Mouse (Mus musculus): ENCODE data around the gene Med13l.

The Med13l gene

DNA sequence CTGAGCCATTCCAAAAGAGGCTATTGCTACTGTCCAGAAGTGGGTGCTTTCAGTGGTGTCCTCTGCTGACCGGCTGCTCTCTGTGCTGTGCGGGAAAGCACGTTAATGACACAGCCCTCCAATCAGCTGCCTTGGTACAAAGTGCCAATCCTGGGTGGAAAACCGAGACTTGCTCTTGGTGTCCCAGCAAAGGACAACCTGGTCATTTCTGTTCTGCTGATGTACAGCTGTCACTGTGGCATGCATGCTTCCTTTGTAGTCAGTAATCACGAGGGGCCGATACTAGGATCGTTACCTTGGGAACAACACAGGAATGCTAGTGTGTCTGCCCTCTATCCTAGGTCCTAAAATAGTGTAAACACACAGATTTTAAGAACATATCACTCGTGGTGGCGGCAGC lies 142.2 kb downstream of the Med13l start:
- DNase-seq = no peak

DNA sequence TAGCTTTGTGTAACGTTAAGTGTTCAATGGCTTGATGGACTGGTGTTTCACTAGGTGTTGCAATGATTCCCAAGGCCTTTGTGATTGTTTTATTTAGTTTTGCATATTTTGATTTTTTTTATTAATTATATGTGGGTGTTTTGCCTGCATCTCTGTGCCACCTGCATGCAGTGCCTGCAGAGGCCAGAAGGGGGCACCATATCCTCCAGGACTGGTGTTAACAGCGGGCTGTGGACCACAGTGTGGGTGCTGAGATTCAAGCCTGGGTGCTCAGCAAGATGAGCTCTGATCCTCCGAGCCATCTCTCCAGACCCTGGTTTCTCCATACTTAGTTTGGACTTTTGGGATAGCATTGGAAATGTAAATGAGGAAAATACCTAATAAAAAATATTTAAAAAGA lies 143.7 kb downstream of the Med13l start:
- no peak for DNase-seq

DNA sequence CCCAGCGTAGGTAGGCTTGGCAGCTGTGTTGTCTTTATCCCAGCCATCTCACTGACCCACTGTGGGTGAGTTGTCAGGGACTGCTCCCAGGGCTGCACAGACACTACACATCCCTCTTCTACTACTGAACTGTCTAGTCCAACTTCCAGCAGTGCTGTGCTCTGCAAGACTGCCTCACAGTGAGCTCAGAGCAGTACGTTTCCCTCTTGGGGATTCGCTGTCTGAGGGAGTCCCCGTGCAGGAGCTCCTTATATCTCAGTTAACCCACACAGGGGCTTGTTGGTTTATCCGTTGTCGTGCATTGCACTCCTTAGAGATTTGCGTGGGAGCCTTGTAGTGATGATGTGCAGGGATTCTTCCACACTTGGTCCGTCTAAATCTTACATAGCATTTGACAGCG lies 144.5 kb downstream of the Med13l start:
- no peak for DNase-seq

DNA sequence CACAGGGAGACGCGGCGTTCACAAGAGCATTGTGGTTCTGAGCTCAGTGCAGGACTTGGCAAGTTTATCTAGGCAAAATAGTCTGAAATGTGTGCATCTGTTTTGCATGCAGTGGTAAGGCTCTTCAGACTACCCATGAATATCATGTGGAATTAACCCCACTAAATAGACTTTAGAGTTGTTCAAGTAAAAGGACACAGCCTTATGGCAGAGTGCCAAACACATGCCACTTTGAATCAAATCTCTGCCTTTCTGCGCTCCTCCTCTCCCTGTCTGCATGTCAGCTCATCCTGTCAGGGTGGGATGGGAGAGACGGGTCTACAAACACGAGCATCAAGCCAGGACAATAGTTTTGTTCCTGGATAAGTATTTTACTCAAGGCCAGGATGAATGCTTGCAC lies 145.5 kb downstream of the Med13l start:
- no peak for DNase-seq

DNA sequence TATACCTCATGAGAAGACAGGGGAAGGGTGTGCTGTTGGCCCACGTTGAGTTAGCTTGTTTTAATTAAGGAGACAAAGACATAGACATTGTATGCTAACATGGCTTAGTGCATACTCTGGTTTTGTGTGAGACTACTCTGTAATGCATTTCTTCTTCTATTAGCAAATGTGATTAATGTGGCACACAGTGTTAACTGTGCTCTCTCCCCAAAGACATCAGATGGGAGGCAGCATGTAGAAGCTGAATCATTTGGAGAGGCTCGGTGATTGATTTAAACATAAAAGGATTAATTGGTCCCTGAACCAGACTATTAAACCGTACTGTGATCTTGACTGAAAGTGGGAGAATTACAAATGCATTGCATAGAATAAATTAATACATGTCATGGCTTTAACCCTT lies 145.9 kb downstream of the Med13l start:
- no peak for DNase-seq

DNA sequence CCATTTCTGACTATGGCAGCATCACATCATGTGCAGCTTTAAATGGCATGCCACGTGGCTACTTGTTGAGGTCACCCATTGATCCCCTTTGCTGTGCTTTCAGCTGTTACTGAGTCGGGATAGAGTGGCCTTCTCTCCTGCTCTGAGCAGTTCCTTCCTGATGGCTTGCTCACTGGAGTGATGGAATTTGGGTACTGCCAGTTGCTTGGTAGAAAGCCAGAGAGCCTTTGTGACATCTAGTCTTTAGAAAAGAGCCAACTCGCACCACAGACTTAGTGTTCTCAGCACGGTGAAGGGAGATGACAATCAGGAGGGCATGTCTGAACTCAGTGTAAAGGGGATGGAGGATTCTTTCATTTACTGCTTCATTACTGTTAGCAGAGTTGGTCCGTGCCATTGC lies 147.0 kb downstream of the Med13l start:
- no peak for DNase-seq

DNA sequence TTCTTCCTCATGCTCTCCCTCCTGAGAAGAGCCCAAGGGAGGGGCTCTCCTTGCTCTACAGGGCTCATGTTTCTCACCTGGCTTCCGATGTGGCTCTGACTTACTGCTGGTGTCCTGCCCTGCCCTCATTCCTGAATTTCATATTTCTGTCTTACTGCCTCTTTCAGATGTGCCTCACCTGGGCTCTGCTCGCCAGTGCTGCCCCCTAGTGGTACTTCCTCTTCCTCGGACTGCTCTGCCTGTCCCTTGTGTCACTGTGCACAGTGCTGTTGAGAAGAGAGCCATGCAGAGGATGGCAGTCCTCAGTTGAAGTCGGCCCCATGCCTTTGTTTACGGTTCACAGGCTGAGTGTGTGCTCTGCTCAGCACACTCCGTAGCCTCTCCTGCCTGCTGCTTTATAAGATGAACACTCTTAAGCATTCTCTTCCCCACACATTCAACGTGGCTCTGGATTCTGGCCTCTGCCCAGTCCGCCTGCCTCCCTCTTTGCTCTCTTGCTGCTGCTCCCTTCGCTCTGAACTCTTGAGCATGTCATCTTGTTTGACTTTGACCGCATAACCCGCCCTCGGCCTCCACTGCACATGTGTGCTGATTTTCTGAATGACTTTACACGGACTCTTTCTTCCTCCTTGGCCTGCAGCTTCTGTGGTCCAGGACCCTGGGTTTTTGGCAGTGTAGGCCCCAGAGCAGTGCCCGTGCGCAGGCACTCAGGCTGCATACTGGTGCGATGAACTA lies 147.9 kb downstream of the Med13l start:
- DNase-seq = peak; percentile 48 to 83

DNA sequence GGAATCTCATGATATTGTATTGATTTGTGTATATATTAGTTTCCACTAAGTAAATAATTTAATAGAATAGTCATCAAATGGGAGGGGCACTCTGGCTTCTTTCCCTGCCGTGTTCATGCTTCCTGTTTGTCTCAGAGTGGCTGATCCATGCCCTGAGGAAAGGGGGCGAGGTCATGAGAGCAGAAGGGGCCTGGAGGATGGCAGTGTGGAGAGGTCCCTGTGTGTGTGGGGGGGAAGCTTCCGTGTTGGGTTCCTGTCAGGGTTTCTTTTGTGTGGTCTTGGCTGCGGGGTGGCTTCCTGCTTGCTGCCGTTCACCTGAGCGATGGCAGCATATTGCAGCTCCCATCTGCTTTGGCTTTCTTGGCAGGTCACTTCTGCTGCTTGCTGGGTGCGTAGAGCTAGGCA lies 149.4 kb downstream of the Med13l start:
- DNase-seq = no peak

DNA sequence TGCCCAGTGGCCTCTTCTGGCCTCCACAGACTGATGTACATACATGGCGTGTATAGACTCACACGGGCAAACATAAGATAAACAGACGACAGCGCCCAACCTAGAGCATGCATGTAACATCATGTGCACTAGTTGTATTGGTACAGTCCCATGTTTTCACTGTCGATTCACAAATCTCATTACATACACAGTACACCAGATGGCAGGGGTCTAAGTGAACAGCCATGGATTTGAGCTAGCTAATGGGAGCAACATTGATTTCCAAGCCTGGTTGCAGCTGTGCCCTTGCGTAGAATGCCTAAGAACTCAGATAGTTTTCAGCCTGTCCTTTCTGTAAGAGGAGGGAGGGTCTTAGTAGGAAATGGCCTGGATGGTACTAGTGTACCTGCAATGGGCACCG lies 155.0 kb downstream of the Med13l start:
- DNase-seq = no peak

DNA sequence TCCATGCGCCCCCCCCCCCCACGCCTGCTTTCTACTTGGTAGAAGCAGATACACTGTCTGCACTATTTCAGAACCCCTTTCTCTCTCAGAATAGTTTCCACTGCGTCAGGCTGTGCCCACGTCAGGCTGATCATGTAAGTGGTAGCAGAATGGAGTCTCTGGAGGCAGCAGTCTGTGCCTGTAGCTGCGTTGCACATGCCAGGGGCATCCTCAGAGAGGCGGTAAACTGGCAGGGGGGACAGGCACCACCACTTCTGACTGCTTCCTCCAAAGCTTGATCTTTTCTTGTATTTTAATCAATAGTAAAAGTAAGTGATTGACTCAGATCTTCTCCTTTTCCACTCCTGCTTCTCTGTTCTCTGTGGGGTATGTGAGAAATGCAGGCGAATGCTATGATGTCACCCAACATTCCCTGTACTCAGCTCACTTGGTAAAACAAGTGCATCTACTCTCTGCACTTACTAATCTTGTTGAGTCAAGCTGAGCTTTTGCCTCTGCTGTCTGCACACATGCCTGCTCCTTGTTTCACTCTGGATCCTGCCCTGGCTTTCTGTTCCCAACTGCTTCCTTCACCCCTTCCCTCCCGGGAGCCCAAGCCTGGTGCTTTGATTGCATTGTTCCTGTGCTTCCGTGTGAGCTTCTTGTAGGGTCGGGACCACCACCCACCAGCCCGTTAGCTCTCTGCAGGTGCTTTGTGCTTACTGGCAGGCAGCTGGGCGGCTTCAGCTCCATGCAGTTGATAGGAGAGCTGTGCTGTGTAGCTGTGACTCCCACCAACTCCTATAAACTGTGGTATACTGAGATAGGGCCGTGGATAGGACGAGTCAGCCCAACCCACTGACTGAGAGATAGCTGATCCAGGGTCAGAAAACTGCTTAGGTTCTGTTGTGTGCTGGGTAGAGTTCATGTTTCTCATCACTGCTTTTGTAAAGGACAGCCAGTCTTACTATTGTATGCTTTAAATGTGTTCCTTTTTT lies 156.1 kb downstream of the Med13l start:
- no peak for DNase-seq

DNA sequence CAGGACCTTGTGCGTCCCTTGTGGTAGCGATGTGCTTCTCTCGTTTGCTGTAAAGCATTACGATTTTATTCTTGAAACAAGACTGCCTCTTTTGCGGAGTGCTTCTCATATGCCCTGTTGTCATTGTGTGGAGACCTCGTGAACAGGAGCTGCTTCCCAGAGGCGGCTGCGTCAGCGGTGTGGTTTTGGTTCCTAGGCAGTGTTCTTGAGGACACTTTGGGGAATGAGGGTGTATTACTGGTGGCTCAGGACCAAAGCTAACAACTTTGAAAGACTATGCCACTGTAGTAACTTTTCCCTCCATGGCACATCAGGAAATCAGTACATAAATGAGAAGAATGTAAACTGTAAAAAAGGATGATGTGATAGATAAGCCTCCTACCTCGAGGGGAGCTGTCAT lies 157.0 kb downstream of the Med13l start:
- no peak for DNase-seq

DNA sequence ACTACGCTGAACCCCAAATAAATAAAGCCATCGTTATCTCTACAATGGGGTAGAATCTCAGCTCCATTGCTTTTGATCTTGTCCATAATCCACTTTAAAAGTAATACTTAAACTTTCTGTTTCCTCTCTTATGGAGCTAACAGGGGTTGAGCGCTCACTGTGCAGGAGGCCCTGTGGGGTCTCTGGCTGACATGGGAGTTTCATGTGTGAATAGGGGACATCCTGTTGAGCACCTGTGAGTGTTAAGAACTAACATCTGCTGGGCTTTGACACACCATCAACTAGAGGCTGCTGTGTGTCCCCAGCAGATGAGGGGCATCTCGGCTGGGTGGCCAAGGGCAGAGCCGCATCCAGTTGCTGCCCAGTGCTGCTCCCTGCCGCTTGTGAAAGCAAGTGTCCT lies 157.6 kb downstream of the Med13l start:
- DNase-seq = no peak

DNA sequence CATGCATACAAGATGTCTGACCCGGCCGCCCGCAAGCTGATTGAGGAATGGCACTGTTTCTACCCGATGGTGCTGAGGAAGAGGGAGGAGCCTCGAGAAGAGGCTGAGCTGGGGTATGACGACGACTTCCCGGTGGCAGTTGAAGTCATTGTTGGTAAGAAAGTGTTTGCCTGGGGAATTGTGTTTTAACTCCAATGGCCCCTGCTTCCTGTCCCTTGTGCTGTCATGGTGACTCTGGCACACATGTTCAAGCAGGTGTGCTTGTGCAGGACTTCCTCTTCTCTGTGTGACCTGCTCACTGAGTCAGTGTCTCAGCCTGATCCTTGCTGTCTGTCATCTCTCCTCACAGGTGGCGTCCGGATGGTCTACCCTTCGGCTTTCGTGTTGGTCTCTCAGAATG lies 160.9 kb downstream of the Med13l start:
- no peak for DNase-seq

DNA sequence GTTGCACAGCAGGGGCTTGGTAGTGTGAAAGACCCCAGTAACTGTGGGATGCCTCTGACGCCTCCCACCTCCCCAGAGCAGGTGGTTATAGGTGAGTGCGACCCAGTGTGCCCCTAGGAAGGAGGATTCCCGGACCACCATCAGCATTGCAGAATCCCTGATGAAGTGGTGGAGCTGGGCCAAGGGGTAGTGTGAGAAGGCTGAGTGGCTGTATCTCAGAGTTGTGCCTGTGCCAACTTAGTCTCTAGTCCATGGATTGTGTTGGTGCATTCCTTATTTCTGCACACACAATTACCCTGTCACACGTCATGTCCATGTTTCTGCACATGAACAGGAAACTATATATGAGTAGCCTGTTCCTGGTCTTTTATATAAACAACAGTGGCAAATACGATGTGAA lies 161.4 kb downstream of the Med13l start:
- no peak for DNase-seq

DNA sequence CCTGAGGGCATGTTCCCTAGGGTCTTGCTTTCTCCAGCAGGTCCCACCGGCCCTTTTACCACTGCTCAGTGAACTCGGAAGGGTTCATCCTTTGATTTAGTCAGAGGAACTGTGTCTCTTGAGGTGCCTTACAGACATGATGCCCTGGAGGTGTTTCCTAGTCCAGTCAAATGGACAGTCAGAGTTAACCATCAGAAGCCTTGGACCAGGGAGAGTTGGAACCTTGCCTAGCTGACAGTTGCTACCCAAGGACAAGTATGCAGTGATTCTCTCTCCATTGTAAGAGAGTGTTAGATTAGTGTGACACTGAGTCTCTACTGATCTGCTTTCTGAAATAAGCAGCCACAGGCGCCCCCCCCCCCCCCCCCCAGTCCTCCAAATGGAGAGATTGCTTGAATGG lies 162.0 kb downstream of the Med13l start:
- no peak for DNase-seq

DNA sequence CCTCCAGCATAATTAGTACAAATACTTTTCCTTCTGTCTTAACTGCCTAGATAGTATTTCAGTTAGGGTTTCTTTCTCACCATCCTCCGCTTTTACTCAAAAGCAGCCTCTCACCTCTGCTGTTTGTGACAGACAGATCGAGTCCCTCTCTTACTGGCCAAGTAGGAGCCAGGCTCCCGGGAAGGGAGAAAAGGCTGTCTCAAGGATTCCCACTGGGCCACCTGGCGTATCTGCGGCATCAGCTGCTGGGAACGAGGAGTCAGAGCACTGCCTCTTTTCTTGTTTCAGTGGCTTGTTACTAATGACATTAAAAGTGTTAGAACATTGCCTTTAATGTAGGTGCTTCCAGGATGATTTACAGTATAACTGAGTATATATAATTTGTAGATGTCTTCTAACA lies 164.9 kb downstream of the Med13l start:
- no peak for DNase-seq

DNA sequence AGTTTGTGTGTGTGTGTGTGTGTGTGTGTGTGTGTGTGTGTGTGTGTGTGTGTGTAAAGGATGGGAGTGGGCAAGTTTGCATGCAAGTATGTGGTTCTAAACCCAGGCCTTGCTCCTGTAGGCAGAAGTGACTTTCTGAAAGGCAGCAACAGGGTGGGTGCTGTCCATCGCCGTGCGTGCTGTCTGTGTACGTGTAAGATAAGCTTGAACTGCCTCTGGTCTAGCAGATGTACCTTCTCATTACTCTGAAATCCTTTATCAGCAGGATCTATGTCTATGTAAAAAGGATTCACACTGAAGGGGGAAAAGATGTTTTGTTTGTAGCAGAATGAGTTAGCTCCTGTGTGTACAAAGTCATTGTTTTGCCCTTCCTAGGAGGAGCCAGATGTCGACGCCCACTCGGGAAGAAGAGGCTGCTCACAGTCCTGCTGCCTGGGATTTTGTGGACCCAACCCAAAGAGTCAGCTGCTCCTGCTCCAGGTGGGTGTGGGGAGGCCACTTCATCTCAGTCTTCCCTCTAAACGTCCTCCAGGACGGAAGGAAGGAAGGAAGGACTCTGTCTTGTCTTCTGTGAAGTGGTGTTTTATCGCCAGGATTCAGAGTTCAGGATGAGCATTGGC lies 165.5 kb downstream of the Med13l start:
- DNase-seq = no peak

DNA sequence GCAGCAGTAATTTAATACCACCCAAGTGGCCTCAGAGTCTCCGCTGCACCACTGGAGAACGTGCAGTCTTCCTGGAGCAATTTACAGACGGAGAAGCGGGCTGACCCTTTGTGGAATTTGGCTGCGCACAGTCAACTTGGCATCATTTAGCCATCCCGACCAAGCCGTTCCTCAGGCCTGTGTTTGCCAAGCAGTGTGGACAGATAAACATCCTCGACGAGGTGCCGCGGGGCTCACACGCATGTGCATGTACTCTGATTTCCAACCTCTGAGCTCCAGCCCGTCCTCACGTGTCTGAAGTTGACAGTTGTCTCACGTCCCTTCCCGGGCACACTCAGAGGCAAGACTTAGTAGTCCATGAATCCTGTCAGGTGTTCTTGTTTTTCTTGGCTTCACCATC lies 166.9 kb downstream of the Med13l start:
- no peak for DNase-seq

DNA sequence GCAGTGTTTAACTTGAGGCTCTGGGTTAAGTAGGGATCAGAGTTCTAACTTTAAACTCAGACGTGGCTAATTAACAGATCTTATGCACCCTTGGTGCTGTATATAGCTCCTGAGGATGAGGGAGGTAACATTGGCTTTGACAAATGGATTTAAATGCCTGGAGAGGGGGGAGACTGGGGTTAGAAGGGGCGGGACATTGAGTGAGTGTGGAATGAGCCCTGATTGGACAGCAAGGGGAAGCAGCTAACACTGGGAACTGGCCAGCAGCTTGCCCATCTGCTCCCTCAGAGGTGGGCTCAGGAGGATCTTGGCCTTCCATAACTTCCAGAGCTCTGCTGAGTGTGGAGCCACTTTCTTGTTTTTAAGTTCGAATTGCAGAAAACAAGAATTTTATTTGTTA lies 171.7 kb downstream of the Med13l start:
- DNase-seq = no peak

DNA sequence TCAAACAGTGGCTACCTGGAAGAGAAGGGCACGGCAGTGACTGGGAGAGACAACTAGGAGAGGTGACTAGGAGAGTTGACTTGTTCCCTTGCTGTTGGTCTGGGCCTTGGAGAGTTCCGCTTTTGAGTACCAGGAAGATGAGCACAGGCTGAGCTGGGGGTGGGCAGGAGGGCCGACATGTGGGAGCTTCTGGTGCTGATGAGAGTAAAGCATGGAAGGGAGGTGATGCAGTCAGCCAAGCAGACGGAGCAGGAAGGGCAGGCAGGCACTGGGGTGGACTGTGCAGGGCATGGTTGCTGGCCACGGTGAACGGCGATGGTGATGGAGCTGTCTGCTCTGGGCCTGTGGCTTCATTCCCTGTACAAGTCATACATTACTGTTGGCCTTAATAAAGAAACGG lies 172.2 kb downstream of the Med13l start:
- DNase-seq = no peak

DNA sequence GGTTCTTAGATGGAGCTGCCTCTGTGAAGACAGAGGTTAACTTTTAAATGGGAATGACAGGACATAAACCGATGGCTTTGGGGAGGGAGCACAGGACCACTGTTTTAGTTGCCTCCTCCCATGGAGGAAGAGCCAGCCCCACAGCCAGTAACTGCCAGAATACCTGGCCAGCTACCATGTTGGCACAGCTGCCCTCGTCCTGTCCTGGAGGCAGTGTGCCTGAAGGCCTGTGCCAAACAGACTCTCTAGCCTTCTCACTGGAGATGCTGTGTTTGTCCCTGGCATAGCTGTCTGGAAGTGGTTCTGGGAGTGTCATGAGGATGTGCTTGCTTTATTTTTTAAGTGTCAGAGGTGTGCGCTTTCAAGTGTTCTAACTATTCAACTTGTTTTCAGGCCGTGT lies 173.1 kb downstream of the Med13l start:
- no peak for DNase-seq

DNA sequence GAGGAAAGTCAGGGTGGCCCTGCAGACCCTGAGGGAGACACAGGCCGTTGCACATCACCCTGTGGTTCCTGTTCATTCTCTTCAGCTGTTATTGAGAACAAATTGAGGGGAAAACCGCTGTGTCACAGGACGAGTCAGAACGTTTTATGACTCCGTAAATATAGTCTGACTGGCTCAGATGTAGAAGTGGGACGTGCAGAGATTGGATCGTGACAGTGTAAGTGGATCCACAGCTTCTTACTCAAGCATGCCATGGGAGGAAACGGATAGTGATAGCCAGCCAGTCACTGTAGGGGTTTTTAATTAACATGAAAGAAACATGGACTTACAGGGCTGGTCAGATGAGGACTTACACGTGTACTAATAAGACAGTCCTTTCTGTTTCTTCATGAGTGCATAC lies 174.0 kb downstream of the Med13l start:
- no peak for DNase-seq

DNA sequence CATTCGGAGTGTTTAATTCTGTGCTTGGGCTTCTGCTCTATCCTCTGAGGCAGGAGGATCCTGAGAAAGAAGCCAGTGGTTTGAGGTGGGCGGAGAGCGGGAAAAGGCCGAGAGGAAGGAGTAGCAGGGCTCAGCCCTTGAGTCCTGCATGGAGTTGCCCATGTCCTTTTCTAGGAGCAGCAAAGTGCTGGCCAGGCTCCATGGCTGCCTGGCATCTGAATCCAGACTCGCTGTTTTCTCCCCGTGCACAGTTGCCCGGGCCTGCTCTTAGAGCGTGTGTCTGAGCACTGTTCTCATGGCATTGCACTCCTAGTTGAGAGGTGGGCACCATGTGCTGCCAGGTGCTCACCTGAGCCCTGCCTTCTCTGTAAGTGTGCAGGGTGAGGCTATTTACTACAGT lies 175.3 kb downstream of the Med13l start:
- no peak for DNase-seq

DNA sequence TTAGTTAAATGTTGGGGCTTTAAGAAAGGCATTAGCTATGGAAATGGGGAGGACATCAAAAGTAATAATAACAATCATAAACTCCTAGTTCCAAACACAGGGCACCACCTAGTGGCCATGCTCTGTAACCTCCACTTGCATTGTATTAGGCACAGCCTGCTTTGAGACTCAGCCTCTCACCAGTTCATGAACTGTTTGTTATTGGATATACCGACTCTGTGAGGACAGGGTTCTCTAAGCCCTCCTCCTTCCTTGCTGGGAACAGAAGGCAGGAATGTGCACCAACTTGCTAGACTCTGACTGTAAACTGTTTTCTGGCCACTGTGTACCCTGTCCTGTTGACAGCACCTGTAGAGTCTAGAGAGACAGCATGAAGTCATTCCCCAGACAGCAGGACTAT lies 177.1 kb downstream of the Med13l start:
- DNase-seq = peak; percentile 30 to 60

Data from kidney, adult 8-10 months (tissue).